Mouse (Mus musculus): ENCODE data around the gene Ptpn23. TPM values are rescaled to one million over a fixed set of nuclear protein-coding genes. Genes with fewer than 3 reads are reported as not detected.
A peak's percentile ranks its signal among the peaks of the same experiment; 100 is the strongest.

Gene Ptpn23
- total and polyA plus RNA-seq, 3 experiments = 7.3 to 40.1 TPM; not detected in 1

- Histone ChIP-seq H3K9me3 (replicated peaks; ENCODE audit: insufficient read depth, low read length) (no peaks in the 10 kb centered on the region), H3K79me2 (ENCODE audit: control insufficient read depth, insufficient read depth, low read length, poor library complexity) (peaks cover 17% of the 10 kb centered on the region), H3K9ac (ENCODE audit: control insufficient read depth, low read depth, low read length, poor library complexity, severe bottlenecking) (no peak overlapping the region), H3K27me3 (ENCODE audit: control insufficient read depth in 1 of 2, insufficient read depth in 2 of 2, low read length in 2 of 2) (no peaks in the 10 kb centered on the region), H3K27ac (ENCODE audit: control insufficient read depth, low read depth, low read length) (no peak overlapping the region), H3K4me1 (ENCODE audit: control insufficient read depth in 1 of 2, insufficient read depth in 2 of 2, low read length in 2 of 2) (peaks cover 4 to 7% of the 10 kb centered on the region in 2 experiments; a peak in 3 of 4 replicates), H3K36me3 (ENCODE audit: control insufficient read depth in 1 of 2, insufficient read depth in 2 of 2, low read length in 2 of 2) (peaks cover 0 to 5% of the 10 kb centered on the region in 2 experiments; a peak in 2 of 4 replicates), H3K4me3 (ENCODE audit: control insufficient read depth in 1 of 2, insufficient read depth in 1 of 2, low read depth in 2 of 2, low read length in 2 of 2) (no peak overlapping the region)
- TF ChIP-seq POLR2A (IDR thresholded peaks at IDR 0.05; ENCODE audit: control insufficient read depth in 1 of 2, insufficient read depth in 1 of 2, low read depth in 1 of 2, low read length in 2 of 2, poor library complexity in 1 of 2) = no peak
- TF ChIP-seq RAD21 (IDR thresholded peaks at IDR 0.05; ENCODE audit: low read depth, low read length) = peak; percentile 98
- TF ChIP-seq CTCF (IDR thresholded peaks at IDR 0.05 in 2 of 3, conservative IDR thresholded peaks at IDR 0.05 in 1 of 3; ENCODE audit: control insufficient read depth in 1 of 3, insufficient read depth in 1 of 3, low read depth in 2 of 3, low read length in 3 of 3, poor library complexity in 1 of 3, severe bottlenecking in 1 of 3) = peak; percentile 86 to 98 (median 89)
- peak; percentile 74; the same call in 1 of the 2 replicates for TF ChIP-seq MAZ (IDR thresholded peaks at IDR 0.05; ENCODE audit: low read depth, low read length)
- TF ChIP-seq SIN3A (IDR thresholded peaks at IDR 0.05; ENCODE audit: low read length) = peak; percentile 72
- TF ChIP-seq ELF1 (IDR thresholded peaks at IDR 0.05; ENCODE audit: low read depth, low read length) = peak; percentile 75
- TF ChIP-seq EP300 (IDR thresholded peaks at IDR 0.05; ENCODE audit: low read depth in 1 of 2, low read length in 2 of 2) = no peak
- TF ChIP-seq SMC3 (IDR thresholded peaks at IDR 0.05; ENCODE audit: low read depth, low read length) = peak; percentile 97
- peak; percentile 38; the same call in 1 of the 2 replicates for TF ChIP-seq MXI1 (IDR thresholded peaks at IDR 0.05; ENCODE audit: low read depth, low read length)
- TF ChIP-seq HCFC1 (IDR thresholded peaks at IDR 0.05; ENCODE audit: low read depth, low read length) = peak; percentile 60
- no peak for TF ChIP-seq ETS1 (IDR thresholded peaks at IDR 0.05; ENCODE audit: low read depth, low read length)
- TF ChIP-seq ZC3H11A (IDR thresholded peaks at IDR 0.05; ENCODE audit: low read depth, low read length) = peak; percentile 90
- 0 out of 2 replicates have a peak, but pooled peaks have one; percentile 12 for TF ChIP-seq JUND (IDR thresholded peaks at IDR 0.05; ENCODE audit: low read depth, low read length)
- peak; percentile 92 for DNase-seq (ENCODE audit: low read depth, low spot score)
These were observed 3.2 kb upstream of the Ptpn23 start for GRCm38 (mm10) chr9:110410908-110411887.

DNA sequence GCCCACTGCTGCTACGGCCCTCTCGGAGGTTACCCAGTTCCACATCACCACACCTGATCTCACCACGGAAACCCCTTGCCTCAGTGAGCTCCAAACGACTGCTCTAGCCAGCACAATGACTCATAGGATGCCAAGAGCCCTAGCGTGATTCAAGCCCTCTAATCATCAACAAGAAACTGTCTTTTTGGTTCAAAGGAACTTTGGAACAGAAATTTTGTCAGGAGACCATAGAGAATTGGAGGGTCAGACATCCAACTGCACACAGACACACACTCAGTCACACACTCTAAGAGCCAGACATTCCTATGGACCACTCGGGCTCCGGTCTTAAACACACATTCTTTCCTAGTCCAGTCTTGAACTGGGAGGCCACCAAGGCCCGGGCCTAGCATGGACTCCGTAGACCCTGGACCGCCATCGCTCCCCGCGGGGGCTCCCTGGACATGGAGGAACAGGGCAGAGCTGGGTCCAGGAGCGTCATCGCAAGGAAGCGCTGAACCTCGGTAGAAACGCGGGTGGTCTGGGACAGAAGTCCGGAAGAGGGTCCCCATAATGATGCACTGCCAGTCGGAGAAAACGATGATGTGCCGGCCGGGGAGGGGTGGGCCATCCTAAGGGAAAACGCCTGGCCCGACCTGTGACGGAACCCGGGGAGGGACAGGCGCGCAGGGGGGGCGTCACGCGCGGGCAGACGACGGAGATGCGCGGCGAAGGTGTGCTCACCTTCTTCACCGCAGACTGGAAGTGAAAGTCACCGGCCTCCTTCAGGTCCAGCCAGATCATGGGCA, 508 bp downstream of the Ptpn23 start:
- peaks cover 4 to 7% of the 10 kb centered on the region in 2 experiments; a peak in 3 of 4 replicates for H3K4me1 ChIP-seq (ENCODE audit: control insufficient read depth in 1 of 2, insufficient read depth in 2 of 2, low read length in 2 of 2)
- H3K27me3 ChIP-seq (ENCODE audit: control insufficient read depth in 1 of 2, insufficient read depth in 2 of 2, low read length in 2 of 2) = no peaks in the 10 kb centered on the region
- peak overlapping the region; percentile 88 to 97 for H3K4me3 ChIP-seq (ENCODE audit: control insufficient read depth in 1 of 2, insufficient read depth in 1 of 2, low read depth in 2 of 2, low read length in 2 of 2)
- no peak for TF ChIP-seq EP300 (IDR thresholded peaks at IDR 0.05; ENCODE audit: low read depth in 1 of 2, low read length in 2 of 2)
- TF ChIP-seq CHD1 (IDR thresholded peaks at IDR 0.05; ENCODE audit: low read depth, low read length) = peak; percentile 39; the same call in 1 of the 2 replicates
- peak overlapping the region; percentile 87 for H3K9ac ChIP-seq (ENCODE audit: control insufficient read depth, low read depth, low read length, poor library complexity, severe bottlenecking)
- no peaks in the 10 kb centered on the region for H3K9me3 ChIP-seq (replicated peaks; ENCODE audit: insufficient read depth, low read length)
- peaks cover 25% of the 10 kb centered on the region for H3K79me2 ChIP-seq (ENCODE audit: control insufficient read depth, insufficient read depth, low read length, poor library complexity)
- peak; percentile 61 for DNase-seq (ENCODE audit: low read depth, low spot score)
- peaks cover 0 to 10% of the 10 kb centered on the region in 2 experiments; a peak in 2 of 4 replicates for H3K36me3 ChIP-seq (ENCODE audit: control insufficient read depth in 1 of 2, insufficient read depth in 2 of 2, low read length in 2 of 2)
- H3K27ac ChIP-seq (ENCODE audit: control insufficient read depth, low read depth, low read length) = peak overlapping the region; percentile 38; the same call in 1 of the 2 replicates

Data from MEL (cell line).